Mouse (Mus musculus) testis, postnatal 14 days (tissue): ENCODE results near the gene Maff.

Experiments used
- DNase-seq: peaks from one replicate; pipeline ENCODE4 v3.0.0; 2021; ENCODE audit warnings: low spot score

Maff gene

GRCm38 (mm10) chr15:79364120-79364519 is 17.7 kb downstream of the Maff start:
- no peak for DNase-seq

- DNase-seq = no peak
Observed at GRCm38 (mm10) chr15:79365068-79365467, 18.6 kb downstream of the Maff start.

GRCm38 (mm10) chr15:79366402-79366801 is 20.0 kb downstream of the Maff start:
- no peak for DNase-seq

GRCm38 (mm10) chr15:79368313-79368811 is 21.9 kb downstream of the Maff start:
- no peak for DNase-seq

- DNase-seq = no peak
Observed at GRCm38 (mm10) chr15:79368861-79369440, 22.5 kb downstream of the Maff start.

GRCm38 (mm10) chr15:79369452-79370280 is 23.2 kb downstream of the Maff start:
- DNase-seq = no peak

- no peak for DNase-seq
Observed at GRCm38 (mm10) chr15:79370281-79370843, 23.9 kb downstream of the Maff start.

GRCm38 (mm10) chr15:79374760-79375159 is 28.3 kb downstream of the Maff start:
- DNase-seq = no peak

GRCm38 (mm10) chr15:79377681-79378080 is 31.3 kb downstream of the Maff start:
- DNase-seq = peak; percentile 54

- DNase-seq = no peak
Observed at GRCm38 (mm10) chr15:79378608-79379007, 32.2 kb downstream of the Maff start.

GRCm38 (mm10) chr15:79379658-79380057 is 33.2 kb downstream of the Maff start:
- no peak for DNase-seq

- no peak for DNase-seq
Observed at GRCm38 (mm10) chr15:79380468-79381444, 34.3 kb downstream of the Maff start.

GRCm38 (mm10) chr15:79381644-79382043 is 35.2 kb downstream of the Maff start:
- no peak for DNase-seq

- no peak for DNase-seq
Observed at GRCm38 (mm10) chr15:79387081-79387480, 40.7 kb downstream of the Maff start.

- no peak for DNase-seq
Observed at GRCm38 (mm10) chr15:79387611-79388010, 41.2 kb downstream of the Maff start.

- no peak for DNase-seq
Observed at GRCm38 (mm10) chr15:79388171-79388570, 41.8 kb downstream of the Maff start.

- no peak for DNase-seq
Observed at GRCm38 (mm10) chr15:79390434-79390833, 44.0 kb downstream of the Maff start.

GRCm38 (mm10) chr15:79391447-79392093 is 45.1 kb downstream of the Maff start:
- peak; percentile 52 for DNase-seq

- no peak for DNase-seq
Observed at GRCm38 (mm10) chr15:79392527-79392926, 46.1 kb downstream of the Maff start.

GRCm38 (mm10) chr15:79393101-79393500 is 46.7 kb downstream of the Maff start:
- DNase-seq = no peak

GRCm38 (mm10) chr15:79394842-79395241 is 48.4 kb downstream of the Maff start:
- no peak for DNase-seq
